Mouse (Mus musculus) cerebellum, adult 2 months (tissue): Measurements from ENCODE around the gene Prpf19. TPM values are rescaled to one million over a fixed set of nuclear protein-coding genes. Genes with fewer than 3 reads are reported as not detected.

Experiments
- DNase-seq, 2 experiments: peaks; one replicate each; pipeline ENCODE4 v3.0.0; 2021
- H3K27ac ChIP-seq: fragments of 200-500 bp; 2 replicates; pipeline ENCODE4 v1.5.1; 2012; ENCODE audit warnings: low read length, control low read depth, inconsistent platforms; ENCODE audit not compliant: insufficient read depth
- H3K27me3 ChIP-seq: fragments of 200-500 bp; 2 replicates; pipeline ENCODE4 v1.6.1; 2012; ENCODE audit warnings: inconsistent platforms, mild to moderate bottlenecking, low read length, moderate library complexity; ENCODE audit not compliant: control insufficient read depth, insufficient read depth
- H3K4me1 ChIP-seq: fragments of 200-500 bp; 2 replicates; pipeline ENCODE4 v1.6.1; 2011; ENCODE audit warnings: low read length; ENCODE audit not compliant: control insufficient read depth, insufficient read depth
- H3K4me3 ChIP-seq: fragments of 200-500 bp; replicated peaks from 2 replicates; pipeline ENCODE3; 2011; ENCODE audit warnings: mild to moderate bottlenecking, low read depth, low read length, control low read depth; ENCODE audit not compliant: insufficient read depth
- CTCF ChIP-seq: fragments of 200-500 bp; IDR thresholded peaks from 2 replicates; pipeline ENCODE4 v1.5.1; 2011; ENCODE audit warnings: low read depth, mild to moderate bottlenecking, control low read depth, low read length, moderate library complexity, borderline replicate concordance; ENCODE audit not compliant: insufficient read depth
- POLR2A ChIP-seq: fragments of 200-500 bp; IDR thresholded peaks from 2 replicates; pipeline ENCODE4 v1.6.1; 2011; ENCODE audit warnings: low read length, control low read depth, borderline replicate concordance; ENCODE audit not compliant: insufficient read depth
- WGBS: fragments of 180-500 bp; shearing (Covaris S2); methylation state at CpG from one replicate; pipeline ENCODE4 v1.1.7; 2018; 5-methylcytosine and 5-hydroxymethylcytosine counted together
- polyA plus RNA-seq: library from polyadenylated mRNA; depleted of rRNA; stranded (reverse); fragments of >200 nt; gene quantifications from 2 replicates; pipeline ENCODE4 v1.2.3, GENCODE M21; 2012

The Prpf19 gene
- polyA plus RNA-seq, 1 experiment = 278 TPM

GRCm38 (mm10) chr19:10901046-10901445 lies 6.0 kb downstream of the Prpf19 start:
- TF ChIP-seq CTCF (no peak), POLR2A (no peak)

GRCm38 (mm10) chr19:10904512-10904911 lies 9.5 kb downstream of the Prpf19 start:
- WGBS = 80% methylated on average over 5 of the region's 5 CpGs
- DNase-seq = no peak
- Histone ChIP-seq H3K4me3 (no peak overlapping the region), H3K4me1 (no peaks in the 10 kb centered on the region; the same call in 1 of the 2 replicates), H3K27ac (no peak overlapping the region), H3K27me3 (no peaks in the 10 kb centered on the region)
- TF ChIP-seq CTCF (no peak), POLR2A (no peak)

More at GRCm38 (mm10) chr19:10901046-10901445, 6.0 kb downstream of the Prpf19 start:
- Histone ChIP-seq H3K27ac (no peak overlapping the region), H3K4me1 (peaks cover 5% of the 10 kb centered on the region), H3K4me3 (no peak overlapping the region), H3K27me3 (no peaks in the 10 kb centered on the region)
- DNase-seq = no peak
- 91% methylated on average over 5 of the region's 5 CpGs for WGBS

- Histone ChIP-seq H3K4me1 (no peaks in the 10 kb centered on the region; the same call in 1 of the 2 replicates), H3K27me3 (no peaks in the 10 kb centered on the region), H3K27ac (peak overlapping the region; percentile 71; the same call in 1 of the 2 replicates), H3K4me3 (no peak overlapping the region)
- TF ChIP-seq CTCF (no peak), POLR2A (no peak)
- DNase-seq = peak in 1 of 2 experiments; percentile 48
- 36% methylated on average over 7 of the region's 7 CpGs for WGBS
Observed at GRCm38 (mm10) chr19:10904927-10905727, 10.1 kb downstream of the Prpf19 start.

- Histone ChIP-seq H3K27me3 (no peaks in the 10 kb centered on the region), H3K4me1 (no peaks in the 10 kb centered on the region), H3K4me3 (no peak overlapping the region), H3K27ac (peak overlapping the region; percentile 71; the same call in 1 of the 2 replicates)
- TF ChIP-seq CTCF = no peak
- TF ChIP-seq POLR2A = no peak
- no peak for DNase-seq
- 76% methylated on average over 5 of the region's 5 CpGs for WGBS
Observed at GRCm38 (mm10) chr19:10905728-10906000, 10.6 kb downstream of the Prpf19 start.

GRCm38 (mm10) chr19:10907891-10908290 lies 12.9 kb downstream of the Prpf19 start:
- 51% methylated on average over 3 of the region's 3 CpGs for WGBS
- TF ChIP-seq CTCF (peak; percentile 83), POLR2A (no peak)
- H3K27ac ChIP-seq = no peak overlapping the region

GRCm38 (mm10) chr19:10909087-10909721 lies 14.2 kb downstream of the Prpf19 start:
- WGBS = 87% methylated on average over 6 of the region's 6 CpGs
- Histone ChIP-seq H3K27ac (no peak overlapping the region), H3K27me3 (no peaks in the 10 kb centered on the region), H3K4me1 (no peaks in the 10 kb centered on the region), H3K4me3 (no peak overlapping the region)
- TF ChIP-seq POLR2A (no peak), CTCF (no peak)
- no peak for DNase-seq

More at GRCm38 (mm10) chr19:10907891-10908290, 12.9 kb downstream of the Prpf19 start:
- H3K4me3 ChIP-seq = no peak overlapping the region
- DNase-seq = peak; percentile 58 to 59
- no peaks in the 10 kb centered on the region for H3K4me1 ChIP-seq
- no peaks in the 10 kb centered on the region for H3K27me3 ChIP-seq

GRCm38 (mm10) chr19:10914291-10914690 lies 19.3 kb downstream of the Prpf19 start:
- peaks cover 9% of the 10 kb centered on the region for H3K4me1 ChIP-seq
- no peaks in the 10 kb centered on the region for H3K27me3 ChIP-seq
- WGBS = 64% methylated on average over 7 of the region's 7 CpGs
- TF ChIP-seq CTCF (no peak), POLR2A (no peak)
- DNase-seq = no peak
- no peak overlapping the region for H3K4me3 ChIP-seq
- no peak overlapping the region for H3K27ac ChIP-seq

GRCm38 (mm10) chr19:10914870-10915269 lies 19.8 kb downstream of the Prpf19 start:
- Histone ChIP-seq H3K27me3 (no peaks in the 10 kb centered on the region), H3K27ac (no peak overlapping the region), H3K4me3 (no peak overlapping the region), H3K4me1 (peaks cover 9% of the 10 kb centered on the region)
- no peak for DNase-seq
- TF ChIP-seq CTCF (no peak), POLR2A (no peak)
- 82% methylated on average over 2 of the region's 2 CpGs for WGBS

GRCm38 (mm10) chr19:10916506-10916905 lies 21.5 kb downstream of the Prpf19 start:
- Histone ChIP-seq H3K27me3 (no peaks in the 10 kb centered on the region), H3K27ac (no peak overlapping the region), H3K4me3 (no peak overlapping the region), H3K4me1 (peaks cover 9% of the 10 kb centered on the region)
- WGBS = 65% methylated on average over 5 of the region's 5 CpGs
- TF ChIP-seq CTCF = no peak
- no peak for TF ChIP-seq POLR2A
- no peak for DNase-seq
